25 mouse cellular contexts compared by ENCODE assay signal in the genomic region with DNA sequence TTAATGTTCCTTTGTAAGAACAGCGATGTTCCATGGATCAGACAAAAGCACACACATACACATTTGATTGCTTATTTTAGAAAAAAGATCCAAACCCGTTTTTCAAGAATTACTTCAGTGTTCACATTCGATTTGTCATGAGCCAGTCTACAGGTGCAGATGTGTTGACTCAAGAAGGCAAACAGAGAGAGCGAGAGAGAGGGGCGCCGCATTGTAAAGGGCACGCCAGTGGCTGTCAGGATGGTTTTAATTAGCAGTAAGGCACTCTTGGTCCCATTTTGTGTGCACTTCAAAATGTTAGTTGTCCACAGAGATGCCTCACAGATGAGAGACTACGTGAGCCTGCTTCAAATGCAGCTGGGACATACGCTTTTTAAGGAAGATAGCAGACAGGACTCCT.
DNase-seq lines count a peak whose midpoint lies in the region; ATAC-seq and TF ChIP-seq lines count a peak whose summit lies in the region.
"Had no signal": no experiment of that assay in that cellular context is flagged by ENCODE, and none has a peak within 500 bp of the region (broad histone marks: within the 10 kb centered on the region; RNA-seq: fewer than 3 reads in every experiment).

No protein-coding gene starts in this region.

- H3K4me1 ChIP-seq in hindbrain, embryonic 11.5 days (replicated peaks; ENCODE audit: control insufficient read depth, insufficient read depth, low read length): no peaks in the 10 kb centered on the region
- no peaks in the 10 kb centered on the region for H3K4me1 ChIP-seq in hindbrain, embryonic 16.5 days (ENCODE audit: control insufficient read depth, insufficient read depth, low read depth, low read length)
- peaks cover 17% of the 10 kb centered on the region for H3K4me1 ChIP-seq in neural tube, embryonic 13.5 days (replicated peaks)
- H3K4me1 ChIP-seq in neural tube, embryonic 15.5 days: no peaks in the 10 kb centered on the region
- H3K4me1 ChIP-seq in hindbrain, embryonic 14.5 days (replicated peaks; ENCODE audit: control insufficient read depth, insufficient read depth, low read length): 0 out of 2 replicates have a peak, but pooled peaks cover 4% of the 10 kb centered on the region
- peaks cover 3% of the 10 kb centered on the region; the same call in 1 of the 2 replicates for H3K4me1 ChIP-seq in stomach, embryonic 16.5 days (ENCODE audit: control insufficient read depth, insufficient read depth, low read length)
- H3K4me1 ChIP-seq: heart, embryonic 13.5 days; intestine, embryonic 15.5 days; liver, embryonic 13.5 days had no signal

- H3K4me3 ChIP-seq in hindbrain, embryonic 11.5 days (ENCODE audit: low read depth, low read length): no peak overlapping the region
- no peak overlapping the region for H3K4me3 ChIP-seq in hindbrain, embryonic 16.5 days (ENCODE audit: low read length)
- H3K4me3 ChIP-seq in neural tube, embryonic 13.5 days: no peak overlapping the region
- no peak overlapping the region for H3K4me3 ChIP-seq in neural tube, embryonic 15.5 days (replicated peaks)
- H3K4me3 ChIP-seq in hindbrain, embryonic 14.5 days (replicated peaks; ENCODE audit: low read length): no peak overlapping the region
- no peak overlapping the region for H3K4me3 ChIP-seq in stomach, embryonic 16.5 days (replicated peaks; ENCODE audit: low read length)
- H3K4me3 ChIP-seq in gastrocnemius, adult 2 months: no peak overlapping the region
- H3K4me3 ChIP-seq: forebrain, embryonic 13.5 days; heart, embryonic 13.5 days; intestine, embryonic 15.5 days; limb, embryonic 12.5 days; liver, embryonic 13.5 days; neural tube, embryonic 12.5 days had no signal

- intact Hi-C loops in gastrocnemius, adult 2 months (cut with DNase I): no loop called here

- H3K9ac ChIP-seq in hindbrain, embryonic 11.5 days (ENCODE audit: low read depth, low read length): no peak overlapping the region
- H3K9ac ChIP-seq in hindbrain, embryonic 16.5 days (ENCODE audit: low read depth, low read length): no peak overlapping the region
- no peak overlapping the region for H3K9ac ChIP-seq in neural tube, embryonic 13.5 days
- H3K9ac ChIP-seq in neural tube, embryonic 15.5 days (replicated peaks): no peak overlapping the region
- no peak overlapping the region for H3K9ac ChIP-seq in hindbrain, embryonic 14.5 days
- H3K9ac ChIP-seq in stomach, embryonic 16.5 days (ENCODE audit: low read length): no peak overlapping the region
- H3K9ac ChIP-seq: forebrain, embryonic 13.5 days; heart, embryonic 13.5 days; intestine, embryonic 15.5 days; limb, embryonic 12.5 days; liver, embryonic 13.5 days; neural tube, embryonic 12.5 days had no signal

- H3K36me3 ChIP-seq in hindbrain, embryonic 11.5 days (ENCODE audit: control insufficient read depth, insufficient read depth, low read length): no peaks in the 10 kb centered on the region
- H3K36me3 ChIP-seq in hindbrain, embryonic 16.5 days (ENCODE audit: control insufficient read depth, insufficient read depth, low read length): no peaks in the 10 kb centered on the region
- no peaks in the 10 kb centered on the region for H3K36me3 ChIP-seq in neural tube, embryonic 13.5 days
- no peaks in the 10 kb centered on the region for H3K36me3 ChIP-seq in neural tube, embryonic 15.5 days
- H3K36me3 ChIP-seq in hindbrain, embryonic 14.5 days (replicated peaks; ENCODE audit: control insufficient read depth, insufficient read depth): no peaks in the 10 kb centered on the region
- no peaks in the 10 kb centered on the region for H3K36me3 ChIP-seq in stomach, embryonic 16.5 days (ENCODE audit: control insufficient read depth, insufficient read depth, low read length)
- H3K36me3 ChIP-seq: G1E; heart, embryonic 13.5 days; intestine, embryonic 15.5 days; limb, embryonic 12.5 days; liver, embryonic 13.5 days; neural tube, embryonic 12.5 days had no signal

- no peak for DNase-seq in hindbrain, embryonic 11.5 days (ENCODE audit: low spot score)
- no peak for DNase-seq in hindbrain, embryonic 14.5 days (ENCODE audit: low spot score)
- no peak for DNase-seq in layer of hippocampus, adult 8-10 months (ENCODE audit: low spot score in 2 of 2)
- no peak for DNase-seq in gastrocnemius, adult 2 months
- DNase-seq: adrenal gland, postnatal 36 days; cerebellum, adult 2 months; gastrocnemius, postnatal 14 days; heart, adult 18-20 months; heart, postnatal 36 days; kidney, adult 9 months; kidney, postnatal 25 days; layer of hippocampus, adult 9-11 months; liver, embryonic 13.5 days; right cerebral cortex, postnatal 14 days had no signal

- H3K4me2 ChIP-seq in hindbrain, embryonic 11.5 days (replicated peaks; ENCODE audit: low read depth, low read length): no peak overlapping the region
- no peak overlapping the region for H3K4me2 ChIP-seq in hindbrain, embryonic 16.5 days (ENCODE audit: low read length)
- H3K4me2 ChIP-seq in neural tube, embryonic 13.5 days: no peak overlapping the region
- no peak overlapping the region for H3K4me2 ChIP-seq in neural tube, embryonic 15.5 days
- H3K4me2 ChIP-seq in hindbrain, embryonic 14.5 days (replicated peaks): no peak overlapping the region
- peak overlapping the region; percentile 27; the same call in 1 of the 2 replicates for H3K4me2 ChIP-seq in stomach, embryonic 16.5 days (ENCODE audit: low read depth, low read length)
- H3K4me2 ChIP-seq: forebrain, embryonic 13.5 days; heart, embryonic 13.5 days; intestine, embryonic 15.5 days; limb, embryonic 12.5 days; liver, embryonic 13.5 days; neural tube, embryonic 12.5 days had no signal

- 0 out of 2 replicates have a peak overlapping the region, but pooled peaks have one; percentile 17 for H3K27ac ChIP-seq in hindbrain, embryonic 11.5 days (ENCODE audit: low read depth, low read length)
- no peak overlapping the region for H3K27ac ChIP-seq in hindbrain, embryonic 16.5 days (ENCODE audit: low read depth, low read length)
- 0 out of 2 replicates have a peak overlapping the region, but pooled peaks have one; percentile 7 for H3K27ac ChIP-seq in neural tube, embryonic 13.5 days (replicated peaks)
- H3K27ac ChIP-seq in neural tube, embryonic 15.5 days (replicated peaks): no peak overlapping the region
- H3K27ac ChIP-seq in hindbrain, embryonic 14.5 days: peak overlapping the region; percentile 16; the same call in 1 of the 2 replicates
- H3K27ac ChIP-seq in stomach, embryonic 16.5 days (ENCODE audit: low read length): peak overlapping the region; percentile 33; the same call in 1 of the 2 replicates
- no peak overlapping the region for H3K27ac ChIP-seq in gastrocnemius, adult 2 months
- H3K27ac ChIP-seq: forebrain, embryonic 13.5 days; heart, embryonic 13.5 days; intestine, embryonic 15.5 days; limb, embryonic 12.5 days; liver, embryonic 13.5 days; neural tube, embryonic 12.5 days had no signal

- no peaks in the 10 kb centered on the region for H3K27me3 ChIP-seq in hindbrain, embryonic 11.5 days (ENCODE audit: control insufficient read depth, insufficient read depth, low read length)
- no peaks in the 10 kb centered on the region for H3K27me3 ChIP-seq in hindbrain, embryonic 16.5 days (replicated peaks; ENCODE audit: control insufficient read depth, insufficient read depth, low read length)
- no peaks in the 10 kb centered on the region for H3K27me3 ChIP-seq in neural tube, embryonic 13.5 days
- no peaks in the 10 kb centered on the region for H3K27me3 ChIP-seq in neural tube, embryonic 15.5 days (replicated peaks)
- H3K27me3 ChIP-seq in hindbrain, embryonic 14.5 days (ENCODE audit: control insufficient read depth, insufficient read depth, low read length): no peaks in the 10 kb centered on the region
- no peaks in the 10 kb centered on the region for H3K27me3 ChIP-seq in stomach, embryonic 16.5 days (ENCODE audit: control insufficient read depth, insufficient read depth, low read length)
- H3K27me3 ChIP-seq: forebrain, embryonic 13.5 days; heart, embryonic 13.5 days; intestine, embryonic 15.5 days; limb, embryonic 12.5 days; liver, embryonic 13.5 days; neural tube, embryonic 12.5 days had no signal

- ATAC-seq in hindbrain, embryonic 11.5 days (ENCODE audit: low FRiP score): no peak
- no peak for ATAC-seq in hindbrain, embryonic 16.5 days
- ATAC-seq in neural tube, embryonic 13.5 days (ENCODE audit: low read depth): no peak
- ATAC-seq in neural tube, embryonic 15.5 days (ENCODE audit: low FRiP score): no peak
- no peak for ATAC-seq in hindbrain, embryonic 14.5 days (ENCODE audit: low FRiP score)
- peak; percentile 53; the same call in 1 of the 2 replicates for ATAC-seq in stomach, embryonic 16.5 days (ENCODE audit: insufficient read depth, low FRiP score)
- ATAC-seq: activated CD4-positive, CD25-positive, alpha-beta regulatory T cell, adult 4 months; forebrain, embryonic 13.5 days; intestine, embryonic 15.5 days had no signal

- no peaks in the 10 kb centered on the region for H3K9me3 ChIP-seq in hindbrain, embryonic 11.5 days (ENCODE audit: control insufficient read depth, low read length)
- no peaks in the 10 kb centered on the region for H3K9me3 ChIP-seq in hindbrain, embryonic 16.5 days (ENCODE audit: control insufficient read depth, low read length)
- H3K9me3 ChIP-seq in neural tube, embryonic 13.5 days: no peaks in the 10 kb centered on the region
- H3K9me3 ChIP-seq in neural tube, embryonic 15.5 days (replicated peaks): no peaks in the 10 kb centered on the region
- no peaks in the 10 kb centered on the region for H3K9me3 ChIP-seq in hindbrain, embryonic 14.5 days (ENCODE audit: control insufficient read depth, low read length)
- no peaks in the 10 kb centered on the region for H3K9me3 ChIP-seq in stomach, embryonic 16.5 days (replicated peaks; ENCODE audit: control insufficient read depth, low read length)
- H3K9me3 ChIP-seq: forebrain, embryonic 13.5 days; heart, embryonic 13.5 days; intestine, embryonic 15.5 days; limb, embryonic 12.5 days; liver, embryonic 13.5 days; neural tube, embryonic 12.5 days had no signal

- WGBS in hindbrain, embryonic 11.5 days: 59% methylated on average over 9 of the region's 9 CpGs
- 67% methylated on average over 9 of the region's 9 CpGs for WGBS in hindbrain, embryonic 16.5 days
- WGBS in neural tube, embryonic 13.5 days: 66% methylated on average over 9 of the region's 9 CpGs
- WGBS in neural tube, embryonic 15.5 days: 50% methylated on average over 9 of the region's 9 CpGs
- 63% methylated on average over 9 of the region's 9 CpGs for WGBS in hindbrain, embryonic 14.5 days
- 37% methylated on average over 9 of the region's 9 CpGs for WGBS in stomach, embryonic 16.5 days

- TF ChIP-seq CTCF in gastrocnemius, adult 2 months (IDR thresholded peaks at IDR 0.05): no peak

Comparison
In these comparisons a context has a peak if more than half of its experiments do, and no peak if none do; other contexts are left out.
1. H3K27ac ChIP-seq: peak in hindbrain, embryonic 11.5 days (single experiment), neural tube, embryonic 13.5 days (single experiment), hindbrain, embryonic 14.5 days (single experiment) and stomach, embryonic 16.5 days (single experiment); none in hindbrain, embryonic 16.5 days (single experiment), neural tube, embryonic 15.5 days (single experiment) and gastrocnemius, adult 2 months (single experiment).